Mouse (Mus musculus) forebrain, embryonic 13.5 days (tissue): ENCODE measurements around the gene Gsta2. TPM values are rescaled to one million over a fixed set of nuclear protein-coding genes. Genes with fewer than 3 reads are reported as not detected.
A peak's percentile ranks its signal among the peaks of the same experiment; 100 is the strongest.
"Not testable (repeated sequence)": the region's sequence is repeated elsewhere in the genome, so short reads cannot be mapped to it uniquely, and the experiment has no call there.

ENCODE experiments used
- ATAC-seq: fragments of 200-750 bp; cut with Nextera tagmentation; 2 replicates; pipeline ENCODE4 v1.8.0; 2017
- H3K27ac ChIP-seq: fragments of 300-500 bp; sonication (generic); 2 replicates; pipeline ENCODE4 v1.5.1; 2015; ENCODE audit warnings: inconsistent platforms, mild to moderate bottlenecking, moderate library complexity
- H3K27me3 ChIP-seq: fragments of 300-500 bp; sonication (generic); 2 replicates; pipeline ENCODE4 v1.6.1; 2015; ENCODE audit warnings: mild to moderate bottlenecking, inconsistent platforms
- H3K36me3 ChIP-seq: fragments of 300-500 bp; sonication (generic); 2 replicates; pipeline ENCODE4 v1.6.1; 2015; ENCODE audit warnings: mild to moderate bottlenecking, inconsistent platforms; ENCODE audit not compliant: poor library complexity, severe bottlenecking
- H3K4me1 ChIP-seq: fragments of 300-500 bp; sonication (generic); 2 replicates; pipeline ENCODE4 v1.6.1; 2015; ENCODE audit warnings: inconsistent platforms
- H3K4me2 ChIP-seq: fragments of 300-500 bp; sonication (generic); 2 replicates; pipeline ENCODE4 v1.6.1; 2015; ENCODE audit warnings: inconsistent platforms, mild to moderate bottlenecking, moderate library complexity
- H3K4me3 ChIP-seq: fragments of 300-500 bp; sonication (generic); 2 replicates; pipeline ENCODE4 v1.5.1; 2015; ENCODE audit warnings: mild to moderate bottlenecking, inconsistent platforms
- H3K9ac ChIP-seq: fragments of 300-500 bp; sonication (generic); 2 replicates; pipeline ENCODE4 v1.6.1; 2015; ENCODE audit warnings: mild to moderate bottlenecking, inconsistent platforms
- H3K9me3 ChIP-seq: fragments of 300-500 bp; sonication (generic); replicated peaks from 2 replicates; pipeline ENCODE4 v1.6.1; 2016; ENCODE audit warnings: inconsistent platforms
- WGBS: fragments of 180-500 bp; shearing (Covaris S2); methylation state at CpG from one replicate; pipeline ENCODE4 v1.1.7; 2015; 5-methylcytosine and 5-hydroxymethylcytosine counted together
- polyA plus RNA-seq: library from polyadenylated mRNA; unstranded; fragments of >200 nt; fragmentation: Nextera tagmentation; extraction: Ambion mirVana; gene quantifications from 2 replicates; pipeline ENCODE4 v1.2.1, GENCODE M21; 2015

Gsta2 gene
- polyA plus RNA-seq, 1 experiment from 2014 or later: not detected

GRCm38 (mm10) chr9:78377546-78377945, 22.0 kb upstream of the Gsta2 start:
- WGBS: 22% methylated on average over 8 of the region's 8 CpGs

GRCm38 (mm10) chr9:78375486-78375885, 19.9 kb upstream of the Gsta2 start:
- H3K4me3 ChIP-seq: no peak overlapping the region
- 74% methylated on average over 4 of the region's 4 CpGs for WGBS
- H3K27me3 ChIP-seq: no peaks in the 10 kb centered on the region
- H3K9me3 ChIP-seq: no peaks in the 10 kb centered on the region
- H3K9ac ChIP-seq: no peak overlapping the region
- H3K4me2 ChIP-seq: no peak overlapping the region
- ATAC-seq: no peak
- H3K27ac ChIP-seq: no peak overlapping the region
- peaks cover 11% of the 10 kb centered on the region for H3K4me1 ChIP-seq
- H3K36me3 ChIP-seq: no peaks in the 10 kb centered on the region

More at GRCm38 (mm10) chr9:78377546-78377945, 22.0 kb upstream of the Gsta2 start:
- no peak for ATAC-seq
- H3K4me2 ChIP-seq: peak overlapping the region; percentile 67
- no peaks in the 10 kb centered on the region for H3K36me3 ChIP-seq
- no peaks in the 10 kb centered on the region for H3K27me3 ChIP-seq
- peak overlapping the region; percentile 39 for H3K4me3 ChIP-seq
- H3K9me3 ChIP-seq: no peaks in the 10 kb centered on the region
- H3K9ac ChIP-seq: peak overlapping the region; percentile 59
- H3K27ac ChIP-seq: no peak overlapping the region
- peaks cover 11% of the 10 kb centered on the region for H3K4me1 ChIP-seq

GRCm38 (mm10) chr9:78374885-78375389, 19.3 kb upstream of the Gsta2 start:
- no peaks in the 10 kb centered on the region for H3K36me3 ChIP-seq
- no peaks in the 10 kb centered on the region for H3K9me3 ChIP-seq
- no peak overlapping the region for H3K9ac ChIP-seq
- H3K4me1 ChIP-seq: peaks cover 11% of the 10 kb centered on the region
- WGBS: 74% methylated on average over 1 of the region's 1 CpGs
- no peak for ATAC-seq
- H3K4me2 ChIP-seq: no peak overlapping the region
- no peak overlapping the region for H3K4me3 ChIP-seq
- no peak overlapping the region for H3K27ac ChIP-seq
- no peaks in the 10 kb centered on the region for H3K27me3 ChIP-seq

GRCm38 (mm10) chr9:78374397-78374796, 18.8 kb upstream of the Gsta2 start:
- WGBS: 60% methylated on average over 5 of the region's 5 CpGs
- H3K4me1 ChIP-seq: peaks cover 11% of the 10 kb centered on the region
- H3K27me3 ChIP-seq: no peaks in the 10 kb centered on the region
- H3K36me3 ChIP-seq: no peaks in the 10 kb centered on the region
- H3K4me3 ChIP-seq: no peak overlapping the region
- no peak for ATAC-seq
- no peak overlapping the region for H3K27ac ChIP-seq
- no peak overlapping the region for H3K9ac ChIP-seq
- no peak overlapping the region for H3K4me2 ChIP-seq
- H3K9me3 ChIP-seq: no peaks in the 10 kb centered on the region

- 88% methylated on average over 10 of the region's 10 CpGs for WGBS
- H3K27ac ChIP-seq: no peak overlapping the region
- no peak for ATAC-seq
- no peaks in the 10 kb centered on the region for H3K9me3 ChIP-seq
- no peak overlapping the region for H3K4me3 ChIP-seq
- H3K4me1 ChIP-seq: peaks cover 6% of the 10 kb centered on the region
- no peak overlapping the region for H3K9ac ChIP-seq
- H3K27me3 ChIP-seq: no peaks in the 10 kb centered on the region
- no peak overlapping the region for H3K4me2 ChIP-seq
- H3K36me3 ChIP-seq: no peaks in the 10 kb centered on the region
Observed at GRCm38 (mm10) chr9:78372827-78373504, 17.4 kb upstream of the Gsta2 start.

GRCm38 (mm10) chr9:78371441-78371840, 15.9 kb upstream of the Gsta2 start:
- no peak overlapping the region for H3K4me2 ChIP-seq
- 93% methylated on average over 3 of the region's 3 CpGs for WGBS
- ATAC-seq: no peak
- H3K27ac ChIP-seq: no peak overlapping the region
- H3K9me3 ChIP-seq: no peaks in the 10 kb centered on the region
- no peaks in the 10 kb centered on the region for H3K36me3 ChIP-seq
- H3K27me3 ChIP-seq: no peaks in the 10 kb centered on the region
- H3K9ac ChIP-seq: no peak overlapping the region
- H3K4me1 ChIP-seq: no peaks in the 10 kb centered on the region
- no peak overlapping the region for H3K4me3 ChIP-seq

- no peaks in the 10 kb centered on the region for H3K4me1 ChIP-seq
- no peak overlapping the region for H3K27ac ChIP-seq
- no peaks in the 10 kb centered on the region for H3K36me3 ChIP-seq
- H3K9me3 ChIP-seq: no peaks in the 10 kb centered on the region
- no peak overlapping the region for H3K4me2 ChIP-seq
- WGBS: 88% methylated on average over 7 of the region's 7 CpGs
- H3K9ac ChIP-seq: no peak overlapping the region
- H3K27me3 ChIP-seq: no peaks in the 10 kb centered on the region
- ATAC-seq: no peak
- H3K4me3 ChIP-seq: no peak overlapping the region
Observed at GRCm38 (mm10) chr9:78369786-78370185, 14.2 kb upstream of the Gsta2 start.

GRCm38 (mm10) chr9:78369349-78369748, 13.8 kb upstream of the Gsta2 start:
- Histone ChIP-seq H3K36me3 (no peaks in the 10 kb centered on the region), H3K9ac (no peak overlapping the region), H3K9me3 (no peaks in the 10 kb centered on the region), H3K4me1 (no peaks in the 10 kb centered on the region), H3K4me3 (no peak overlapping the region), H3K4me2 (no peak overlapping the region), H3K27me3 (no peaks in the 10 kb centered on the region), H3K27ac (no peak overlapping the region)
- 89% methylated on average over 2 of the region's 2 CpGs for WGBS
- ATAC-seq: no peak

- no peak overlapping the region for H3K4me3 ChIP-seq
- no peak for ATAC-seq
- no peaks in the 10 kb centered on the region for H3K9me3 ChIP-seq
- WGBS: 87% methylated on average over 3 of the region's 3 CpGs
- H3K4me1 ChIP-seq: no peaks in the 10 kb centered on the region
- H3K36me3 ChIP-seq: no peaks in the 10 kb centered on the region
- H3K9ac ChIP-seq: no peak overlapping the region
- no peak overlapping the region for H3K4me2 ChIP-seq
- H3K27me3 ChIP-seq: no peaks in the 10 kb centered on the region
- H3K27ac ChIP-seq: no peak overlapping the region
Observed at GRCm38 (mm10) chr9:78368671-78369293, 13.2 kb upstream of the Gsta2 start.

- 91% methylated on average over 16 of the region's 16 CpGs for WGBS
- H3K27ac ChIP-seq, ATAC-seq, H3K4me2 ChIP-seq, H3K9me3 ChIP-seq, H3K36me3 ChIP-seq, H3K9ac ChIP-seq, H3K27me3 ChIP-seq, H3K4me1 ChIP-seq, H3K4me3 ChIP-seq: not testable (repeated sequence)
Observed at GRCm38 (mm10) chr9:78367959-78368358, 12.4 kb upstream of the Gsta2 start, which contains the start of gene Dppa5a. TSS of gene Dppa5a (minus strand) at chr9:78368177.

GRCm38 (mm10) chr9:78365850-78366544, 10.4 kb upstream of the Gsta2 start:
- 45% methylated on average over 13 of the region's 13 CpGs for WGBS
- no peak for ATAC-seq
- Histone ChIP-seq H3K4me2 (no peak overlapping the region), H3K4me1 (no peaks in the 10 kb centered on the region), H3K9me3 (no peaks in the 10 kb centered on the region), H3K4me3 (no peak overlapping the region), H3K36me3 (no peaks in the 10 kb centered on the region), H3K27ac (no peak overlapping the region), H3K9ac (no peak overlapping the region), H3K27me3 (no peaks in the 10 kb centered on the region)

GRCm38 (mm10) chr9:78364701-78365100, 9.1 kb upstream of the Gsta2 start:
- H3K27me3 ChIP-seq: no peaks in the 10 kb centered on the region
- H3K9me3 ChIP-seq: no peaks in the 10 kb centered on the region
- WGBS: 90% methylated on average over 6 of the region's 6 CpGs
- H3K4me1 ChIP-seq: no peaks in the 10 kb centered on the region
- H3K27ac ChIP-seq: no peak overlapping the region
- no peak overlapping the region for H3K4me3 ChIP-seq
- no peak overlapping the region for H3K9ac ChIP-seq
- no peak for ATAC-seq
- H3K36me3 ChIP-seq: no peaks in the 10 kb centered on the region
- no peak overlapping the region for H3K4me2 ChIP-seq
